Mouse (Mus musculus) gastrocnemius, postnatal 36 days (tissue): ENCODE results near the gene Olfr748. TPM values are rescaled to one million over a fixed set of nuclear protein-coding genes. Genes with fewer than 3 reads are reported as not detected.
"Not testable (repeated sequence)": the region's sequence is repeated elsewhere in the genome, so short reads cannot be mapped to it uniquely, and the experiment has no call there.

Source experiments
- DNase-seq, 2 experiments: peaks; one replicate each; pipeline ENCODE4 v3.0.0; 2022
- intact Hi-C: fragments of 180-260 bp; cut with DNase I; formaldehyde crosslinking; loops from one replicate; pipeline ENCODE4 v1.15.1; 2025
- long read RNA-seq, 2 experiments: library from polyadenylated mRNA; stranded (forward); transcript quantifications; one replicate each; pipeline ENCODE4 v2.0.0; 2021
- total RNA-seq, 2 experiments: library from RNA; stranded (reverse); gene quantifications; 2 replicates each; pipeline ENCODE4 v1.2.3; 2021

Olfr748 gene
- not detected for total RNA-seq
- long read RNA-seq, experiment 1 = 0 reads
- long read RNA-seq, experiment 2 = 0 reads

GRCm38 (mm10) chr14:50707073-50707472, at the start of gene Olfr748:
Olfr748 (plus strand) TSS chr14:50707373.
- intact Hi-C loops = no loop called here
- no peak for DNase-seq

DNA sequence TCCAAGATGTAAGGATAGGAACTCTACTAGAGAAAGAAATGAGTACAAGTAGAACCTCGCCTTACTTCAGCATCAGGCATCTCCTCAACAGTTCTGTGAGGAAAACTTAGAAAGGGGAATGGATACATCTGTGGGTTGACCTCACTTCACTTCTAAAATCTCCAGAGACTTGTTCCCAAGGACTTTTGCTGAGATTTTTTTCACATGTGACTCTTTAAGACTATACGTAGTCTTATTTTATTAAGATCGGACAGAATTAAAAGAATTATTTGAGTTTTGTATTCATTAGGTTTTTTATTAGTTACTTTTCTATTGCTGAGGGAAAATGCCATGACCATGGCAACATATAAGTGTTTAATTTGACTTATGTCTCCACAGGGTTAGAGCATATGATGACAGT, 14.1 kb upstream of the Olfr748 start, which contains the start of gene Olfr747:
Olfr747 (minus strand) TSS at position 101 of the 400 bp plus-strand sequence.
- DNase-seq = no peak
- intact Hi-C loops = no loop called here

DNA sequence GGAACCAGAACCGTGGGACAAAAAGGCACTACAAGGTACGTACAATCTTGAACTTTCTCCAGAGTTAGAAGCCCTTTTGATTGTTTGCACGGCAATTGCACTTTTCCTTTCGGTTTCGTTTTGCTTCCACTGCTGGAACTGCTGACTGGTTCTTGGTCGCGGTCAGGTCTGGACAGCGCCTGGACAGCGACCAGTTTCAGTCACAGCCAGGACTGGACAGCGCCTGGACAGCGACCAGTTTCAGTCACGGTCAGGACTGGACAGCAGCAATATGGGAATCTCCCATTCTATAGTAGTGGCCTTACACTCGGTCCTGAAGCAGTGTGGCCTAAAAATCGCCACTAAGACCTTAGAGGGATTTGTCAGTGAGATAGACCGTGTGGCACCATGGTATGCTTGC, 12.7 kb downstream of the Olfr748 start:
- intact Hi-C loops, DNase-seq: not testable (repeated sequence)

DNA sequence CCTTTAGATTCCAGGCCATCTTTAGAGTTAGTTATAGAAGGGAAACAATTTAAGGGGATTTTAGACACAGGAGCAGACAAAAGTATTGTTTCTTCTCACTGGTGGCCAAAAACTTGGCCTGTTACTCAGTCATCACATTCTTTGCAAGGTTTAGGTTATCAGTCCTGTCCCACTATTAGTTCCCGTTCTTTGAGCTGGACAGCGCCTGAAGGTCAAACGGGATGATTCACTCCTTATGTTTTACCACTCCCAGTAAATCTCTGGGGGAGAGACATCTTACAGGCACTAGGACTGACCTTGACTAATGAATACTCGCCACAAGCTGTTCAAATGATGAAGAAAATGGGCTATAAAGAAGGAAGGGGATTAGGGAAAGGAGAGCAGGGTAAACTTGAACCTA, 15.2 kb downstream of the Olfr748 start:
- DNase-seq, intact Hi-C loops: not testable (repeated sequence)

DNA sequence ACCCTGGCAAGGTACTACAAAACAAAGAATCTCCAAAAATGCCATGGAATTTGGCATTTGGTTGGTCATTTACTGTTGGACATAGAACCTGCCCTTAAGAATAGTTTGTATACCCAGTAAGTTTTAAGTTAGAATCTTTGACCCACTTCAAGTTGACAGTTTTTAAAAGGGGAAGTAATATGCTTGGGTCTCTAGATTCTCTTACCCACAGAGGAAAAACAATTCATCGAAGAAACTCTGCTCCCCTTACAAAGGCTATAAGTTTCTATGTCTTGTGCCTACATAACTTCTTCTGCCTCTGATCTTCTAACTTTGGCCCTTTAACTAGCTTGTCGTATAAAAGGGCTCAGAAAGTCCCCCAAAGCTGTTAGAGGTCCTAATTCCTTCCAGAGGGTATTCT, 33.2 kb downstream of the Olfr748 start:
- intact Hi-C loops = no loop called here
- no peak for DNase-seq

DNA sequence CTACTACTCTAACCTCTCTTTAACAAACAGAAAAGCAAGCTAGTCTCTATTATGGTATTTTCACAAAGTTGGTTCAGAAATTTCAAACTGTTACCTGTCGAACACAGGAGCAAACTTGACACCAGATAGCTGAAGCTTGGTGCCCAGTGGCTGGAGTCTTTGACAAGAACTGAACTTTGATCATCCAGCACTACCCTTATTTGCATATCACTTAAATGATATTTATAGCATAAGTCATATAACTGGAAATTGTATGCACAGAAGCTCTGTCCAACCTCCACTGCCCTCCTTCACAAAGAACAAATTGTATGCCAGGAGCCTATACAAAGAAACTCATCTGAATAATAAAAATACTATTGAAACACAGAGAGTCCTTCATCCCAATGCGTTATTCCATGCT, 34.4 kb downstream of the Olfr748 start:
- intact Hi-C loops = no loop called here
- DNase-seq = no peak

- no peak for DNase-seq
- intact Hi-C loops = no loop called here
Measured at GRCm38 (mm10) chr14:50744994-50745393, 37.8 kb downstream of the Olfr748 start, which contains the start of gene Olfr749. Olfr749 (minus strand) TSS chr14:50745094.

GRCm38 (mm10) chr14:50758416-50759085, 51.4 kb downstream of the Olfr748 start:
- intact Hi-C loops = no loop called here

More at GRCm38 (mm10) chr14:50758416-50759085, 51.4 kb downstream of the Olfr748 start:
- DNase-seq = no peak

Other genes starting within 250 kb of the Olfr748 start
- not detected for gene Olfr741, start 234.6 kb upstream of the Olfr748 start, total RNA-seq
- gene Olfr742, start 203.8 kb upstream of the Olfr748 start, total RNA-seq = not detected
- gene Olfr743, start 185.5 kb upstream of the Olfr748 start, total RNA-seq = not detected
- gene Olfr744, start 92.5 kb upstream of the Olfr748 start, total RNA-seq = not detected
- gene Olfr745, start 68.0 kb upstream of the Olfr748 start, total RNA-seq = not detected
- gene Olfr746, start 60.3 kb upstream of the Olfr748 start, total RNA-seq = not detected
- gene Olfr747, start 14.2 kb upstream of the Olfr748 start, total RNA-seq = not detected
- not detected for gene Olfr749, start 37.7 kb downstream of the Olfr748 start, total RNA-seq
- 1 to 10 TPM; 5.8 to 7.1 TPM for gene Ttc5, start 78.1 kb downstream of the Olfr748 start, total RNA-seq
- gene Ccnb1ip1, start 100.4 kb downstream of the Olfr748 start, total RNA-seq = under 1 TPM in 1 of 2 experiments, not detected in 1; 0.86 TPM
- 10 to 100 TPM in 1 of 2 experiments, 1 to 10 TPM in 1; 8.0 to 10.2 TPM for gene Parp2, start 100.5 kb downstream of the Olfr748 start, total RNA-seq
- 1 to 10 TPM; 6.6 to 8.8 TPM for gene Tep1, start 163.2 kb downstream of the Olfr748 start, total RNA-seq
- 100 to 1,000 TPM; 100 to 136 TPM for gene Klhl33, start 190.1 kb downstream of the Olfr748 start, total RNA-seq
- 10 to 100 TPM; 38.3 to 46.7 TPM for gene Osgep, start 217.5 kb downstream of the Olfr748 start, total RNA-seq
- gene Apex1, start 217.6 kb downstream of the Olfr748 start, total RNA-seq = 10 to 100 TPM; 26.9 to 28.6 TPM
- 10 to 100 TPM; 12.4 to 15.4 TPM for gene Pip4p1, start 223.5 kb downstream of the Olfr748 start, total RNA-seq
- 1 to 10 TPM; 3.9 to 4.3 TPM for gene Pnp, start 223.7 kb downstream of the Olfr748 start, total RNA-seq
- gene Gm49342, start 237.1 kb downstream of the Olfr748 start, total RNA-seq = 1 to 10 TPM; 2.4 to 5.2 TPM
- under 1 TPM in 1 of 2 experiments, not detected in 1; 0.41 TPM for gene Pnp2, start 248.6 kb downstream of the Olfr748 start, total RNA-seq